Mouse (Mus musculus) spleen, postnatal 36 days (tissue): ENCODE data around the gene D930007J09Rik.
A peak's percentile ranks its signal among the peaks of the same experiment; 100 is the strongest.

Experiments used
- DNase-seq, 2 experiments: peaks; one replicate each; pipeline ENCODE4 v3.0.0; 2022; ENCODE audit warnings: low spot score in 2 of 2, mixed read lengths in 1 of 2

D930007J09Rik gene

DNA sequence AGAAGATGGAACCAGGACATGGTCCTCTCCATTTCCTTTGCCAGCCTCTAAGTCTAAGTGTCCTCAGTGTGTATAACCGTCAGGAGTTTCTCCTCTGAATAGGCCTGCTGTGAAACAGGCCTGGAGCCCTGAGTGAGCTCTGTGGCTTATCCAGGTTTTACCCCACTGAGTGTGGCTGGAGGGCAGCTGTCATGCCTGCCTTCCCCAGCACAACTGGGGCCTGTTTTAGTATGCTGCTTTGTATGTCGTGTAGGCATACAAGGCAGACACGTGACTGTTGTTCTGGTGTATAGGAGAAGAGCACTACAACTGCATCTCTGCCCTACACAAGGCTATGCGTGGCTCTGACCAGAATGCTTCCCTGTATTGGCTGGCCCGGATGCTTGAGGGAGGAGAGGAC, 17.3 kb upstream of the D930007J09Rik start:
- no peak for DNase-seq

DNA sequence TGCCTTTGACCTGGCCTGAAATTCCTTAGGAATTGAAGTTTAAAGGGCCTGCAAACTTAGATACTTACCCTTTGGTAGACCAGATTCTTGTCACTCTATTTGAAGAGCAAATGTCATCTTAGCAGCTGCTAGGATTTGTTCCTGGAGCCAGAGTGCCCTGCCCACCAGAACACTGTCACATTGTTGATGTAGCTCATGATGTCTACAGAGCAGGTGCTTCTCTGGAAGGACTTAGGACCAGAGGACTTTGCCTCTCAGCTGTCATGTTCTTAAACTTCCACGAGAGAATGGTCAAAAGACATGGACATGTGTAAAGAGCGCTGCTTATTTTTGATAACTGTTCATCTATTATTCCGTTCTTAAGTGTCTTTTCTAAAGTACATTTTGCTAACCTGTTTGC, 16.6 kb upstream of the D930007J09Rik start:
- no peak for DNase-seq

DNA sequence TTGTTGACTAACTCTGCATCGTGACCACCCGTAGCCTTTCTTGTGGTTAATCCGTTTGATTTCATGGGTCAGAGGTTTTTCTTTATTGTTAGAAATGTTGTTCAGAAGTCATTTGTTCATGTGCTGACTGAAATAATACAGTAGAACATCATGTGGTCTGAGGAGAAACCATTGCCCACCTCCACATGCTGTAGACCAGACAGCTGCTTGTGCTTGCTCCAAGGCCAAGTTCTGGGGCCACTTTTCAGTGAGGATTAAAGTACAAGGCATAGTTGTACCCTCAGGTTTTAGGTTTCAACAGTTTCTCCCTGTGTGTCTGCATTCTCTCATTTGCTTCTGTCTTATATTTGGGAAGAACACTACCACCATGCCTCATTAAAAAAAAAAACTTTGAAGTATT, 5.0 kb upstream of the D930007J09Rik start:
- no peak for DNase-seq

DNA sequence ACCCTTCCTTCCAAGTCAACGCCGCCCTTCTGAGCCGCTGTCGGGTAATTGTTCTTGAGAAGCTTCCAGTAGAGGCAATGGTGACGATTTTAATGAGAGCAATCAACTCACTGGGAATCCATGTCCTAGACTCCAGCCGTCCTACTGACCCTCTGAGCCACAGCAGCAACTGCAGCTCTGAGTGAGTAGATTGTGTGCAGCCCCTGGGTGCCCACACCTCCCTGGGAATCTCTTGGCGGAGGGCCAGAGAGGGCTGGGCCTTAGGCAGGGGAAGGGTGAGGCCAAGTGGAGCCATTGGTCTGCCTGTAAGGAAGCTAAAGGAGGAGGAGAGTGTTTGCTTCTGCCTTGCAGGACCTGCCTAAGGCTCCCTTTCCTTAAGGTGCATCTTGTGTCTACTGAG, 4.2 kb upstream of the D930007J09Rik start:
- DNase-seq = no peak

DNA sequence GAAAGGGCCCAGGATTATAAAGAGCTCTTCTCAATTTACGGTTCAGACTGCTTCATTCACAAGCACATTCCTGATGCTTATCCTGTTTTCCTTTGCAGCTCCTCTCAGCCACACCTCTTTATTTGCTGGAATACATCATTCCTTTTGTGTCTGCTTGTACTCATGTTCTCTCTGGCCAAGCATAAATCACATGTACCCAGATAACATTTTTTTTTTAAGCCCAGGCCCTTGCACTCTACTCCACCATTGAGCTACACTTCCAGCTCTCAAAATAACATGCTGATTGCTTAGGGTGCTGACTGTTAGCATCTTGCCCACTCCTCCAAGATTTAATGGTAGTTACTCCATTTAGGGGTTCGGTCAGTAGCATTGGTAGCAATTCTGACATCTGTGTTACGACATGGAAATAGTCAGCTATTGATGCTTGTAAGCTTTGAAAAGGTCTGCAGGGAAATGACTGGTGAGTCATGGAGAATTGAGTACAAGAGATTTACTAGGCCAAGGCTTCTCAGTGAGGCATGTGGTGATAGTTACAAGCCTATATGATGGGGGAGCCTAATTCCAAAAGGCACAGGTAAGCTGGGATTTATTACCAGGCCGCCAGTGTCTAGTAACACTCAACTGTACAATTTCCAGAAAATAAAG, 1.2 kb upstream of the D930007J09Rik start:
- no peak for DNase-seq

DNA sequence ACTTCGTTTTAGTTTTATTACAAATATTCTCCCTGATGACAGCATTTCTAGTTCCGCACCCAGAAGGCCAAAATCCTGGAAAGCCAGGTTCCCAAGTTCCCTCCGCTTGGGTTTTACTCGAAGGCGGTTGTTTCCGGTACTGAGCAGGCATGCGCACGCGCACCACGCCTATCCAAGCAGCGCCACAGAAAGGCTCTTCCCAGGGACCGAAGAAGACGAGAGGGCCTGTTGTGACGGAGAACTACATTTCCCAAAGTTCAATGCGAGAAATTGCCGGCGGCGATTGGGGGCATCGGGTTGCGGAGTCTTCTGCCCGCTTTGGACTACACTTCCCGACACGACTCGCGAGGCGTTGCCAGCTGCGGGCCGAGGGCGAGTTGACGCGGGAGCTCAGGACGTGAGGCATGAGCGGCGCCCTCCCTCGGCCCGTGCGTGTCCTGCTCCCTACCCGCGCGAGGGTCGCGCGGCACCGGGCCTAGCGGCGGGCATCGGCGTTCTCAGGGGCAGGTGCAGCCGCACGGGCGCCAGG, 892 bp downstream of the D930007J09Rik start, which contains the start of gene Wrnip1:
Wrnip1 (plus strand) TSS at position 346 of the 529 bp plus-strand sequence.
- DNase-seq = peak; percentile 97

DNA sequence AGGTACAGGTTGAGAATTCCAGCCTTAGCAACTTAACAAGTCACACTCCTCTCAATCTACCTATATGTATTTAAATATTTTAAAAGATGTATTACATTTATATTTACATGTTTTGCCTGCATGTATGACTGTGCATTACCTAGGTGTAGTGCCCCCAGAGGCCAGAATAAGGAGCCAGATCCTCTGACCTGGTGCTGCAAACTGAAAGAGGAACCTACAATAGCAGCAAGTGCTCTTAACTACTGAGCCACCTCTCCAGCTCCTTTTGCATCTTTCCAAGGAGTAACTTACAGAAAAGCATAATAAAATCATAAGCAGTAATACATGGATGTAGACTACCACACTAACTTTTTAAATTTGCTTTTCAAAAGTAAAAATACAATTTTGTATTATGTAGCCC, 1.8 kb downstream of the D930007J09Rik start:
- DNase-seq = peak; percentile 65 to 69

DNA sequence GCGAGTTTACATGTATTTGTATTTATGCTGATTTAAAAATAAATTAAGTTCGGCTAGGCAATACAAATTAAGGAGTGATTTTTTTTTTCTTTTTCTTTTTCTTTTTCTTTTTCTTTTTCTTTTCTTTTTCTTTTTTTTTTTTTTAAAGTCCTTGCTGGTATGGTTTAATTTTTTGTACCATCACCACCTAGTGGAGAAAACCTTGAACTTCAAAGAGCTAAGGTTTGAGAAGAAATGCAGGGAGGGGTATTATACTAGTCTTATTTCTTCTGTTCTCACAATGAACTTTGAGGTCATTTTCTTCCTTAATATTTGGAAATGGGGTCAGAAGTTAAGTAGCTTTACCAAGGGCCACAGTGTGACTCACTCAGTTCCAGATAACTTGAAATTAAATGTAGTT, 3.5 kb downstream of the D930007J09Rik start:
- DNase-seq = peak in 1 of 2 experiments; percentile 8

DNA sequence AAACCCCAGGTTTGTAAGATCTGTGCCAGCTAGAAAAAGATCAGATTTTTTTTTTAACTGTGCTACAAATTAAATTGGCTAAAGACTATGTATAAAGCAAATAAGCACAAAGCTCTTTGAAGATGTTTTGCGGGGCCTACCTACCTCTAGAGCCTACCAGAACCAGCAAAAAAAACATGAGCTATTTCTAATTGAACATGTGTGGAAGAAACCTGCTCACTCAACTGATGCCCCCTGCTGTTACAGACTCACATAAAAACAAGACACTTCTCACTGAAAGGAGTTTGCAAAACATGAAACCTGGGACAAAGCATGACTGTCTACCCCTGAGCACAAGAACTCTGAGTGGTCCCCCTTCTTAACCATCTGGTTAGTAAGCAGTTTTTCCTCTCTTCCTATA, 5.6 kb downstream of the D930007J09Rik start:
- no peak for DNase-seq

DNA sequence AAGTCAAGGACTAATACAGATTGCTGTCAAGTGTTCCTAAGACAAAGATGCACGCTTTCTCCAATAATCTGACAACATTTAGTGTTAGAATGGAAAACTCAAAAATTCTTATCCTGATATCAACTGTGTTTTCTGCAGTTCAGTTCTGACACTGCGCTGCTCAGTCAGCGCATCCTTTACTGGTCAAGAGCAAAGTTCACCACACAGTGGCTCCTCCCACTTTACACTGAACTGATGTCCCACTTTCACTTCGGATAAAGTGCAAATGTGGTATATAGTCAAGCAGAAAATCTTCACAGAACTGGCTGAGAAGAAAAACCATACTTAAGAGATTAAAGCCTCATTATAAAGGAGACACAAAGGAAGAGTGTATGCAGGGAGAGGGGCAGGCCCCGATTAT, 7.5 kb downstream of the D930007J09Rik start:
- DNase-seq = no peak

DNA sequence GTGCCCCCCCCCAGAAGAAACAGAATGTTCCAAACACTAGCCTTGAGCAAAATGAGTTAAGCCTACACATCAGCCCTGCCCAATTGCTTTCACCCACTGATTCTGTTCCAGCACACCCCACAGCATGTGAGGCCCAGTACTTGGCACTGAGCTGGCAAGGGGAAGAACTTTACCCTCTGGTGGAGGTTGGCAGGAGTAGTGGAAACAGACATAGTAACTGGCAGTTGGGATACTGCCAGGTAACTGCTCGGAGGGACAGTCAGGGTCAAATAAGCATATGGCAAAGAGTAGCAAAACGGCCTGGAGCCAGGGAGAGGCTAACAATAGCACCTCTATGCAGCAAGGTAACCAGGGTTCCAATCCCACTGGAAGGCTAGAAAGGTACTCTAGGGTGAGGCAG, 8.0 kb downstream of the D930007J09Rik start:
- no peak for DNase-seq

DNA sequence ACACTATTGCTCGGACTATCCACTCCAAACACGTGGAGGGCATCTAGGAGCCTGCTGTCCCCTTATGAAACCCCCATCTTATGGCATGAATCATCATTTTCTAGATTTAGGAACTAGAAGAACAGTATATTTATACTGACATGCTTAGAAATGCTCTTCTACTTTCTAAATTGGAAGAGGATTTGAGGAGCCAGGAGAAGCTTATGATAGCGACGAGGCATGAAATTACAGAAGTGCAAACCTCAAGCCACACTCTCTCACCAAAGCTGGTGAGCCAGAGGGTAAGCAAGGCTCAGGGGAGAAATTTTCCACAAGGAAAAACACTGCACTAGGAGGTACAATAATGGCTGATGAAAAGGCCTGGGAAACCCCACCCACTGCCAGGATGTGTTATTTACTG, 12.9 kb downstream of the D930007J09Rik start:
- no peak for DNase-seq

DNA sequence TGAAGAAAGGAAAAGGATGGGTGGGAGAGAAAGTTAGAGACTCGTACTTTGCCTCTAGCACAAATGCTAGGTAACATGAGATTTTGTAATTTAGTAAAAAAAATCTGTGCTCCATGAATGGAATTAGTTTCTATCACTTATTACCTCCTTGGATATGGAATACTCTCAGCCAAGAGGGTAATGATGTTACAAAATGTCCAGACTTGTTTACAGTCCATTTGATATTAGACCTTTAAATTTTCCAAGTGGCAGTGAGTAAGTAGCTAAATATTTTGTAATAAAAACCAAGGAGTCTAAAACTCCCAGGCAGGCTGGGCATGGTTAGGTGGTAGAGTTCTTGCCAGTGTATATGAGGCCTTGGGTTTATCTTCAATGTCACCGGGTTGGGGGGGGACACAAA, 15.1 kb downstream of the D930007J09Rik start:
- DNase-seq = no peak

DNA sequence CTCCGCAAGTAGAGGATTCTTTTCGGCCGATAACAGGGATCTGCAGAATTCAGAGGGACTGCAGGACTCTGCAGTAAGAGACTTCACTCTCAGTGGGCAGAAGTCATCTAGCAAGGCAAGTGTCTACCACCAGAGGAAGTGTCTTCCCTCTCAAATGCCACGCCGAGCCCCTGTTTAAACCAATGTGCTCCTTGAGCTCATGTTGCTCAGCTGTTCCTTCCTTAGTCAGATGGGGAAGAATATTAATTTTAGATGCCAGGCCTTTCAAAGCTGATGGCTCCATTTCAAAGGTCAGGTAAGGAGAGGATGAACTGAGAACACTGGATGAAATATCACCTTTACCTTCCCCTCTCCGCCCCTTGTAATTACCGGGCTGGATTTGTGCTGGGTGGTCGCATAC, 18.8 kb downstream of the D930007J09Rik start, which contains the start of gene Mylk4:
Mylk4 (minus strand) TSS at position 139 of the 400 bp plus-strand sequence.
- DNase-seq = no peak

DNA sequence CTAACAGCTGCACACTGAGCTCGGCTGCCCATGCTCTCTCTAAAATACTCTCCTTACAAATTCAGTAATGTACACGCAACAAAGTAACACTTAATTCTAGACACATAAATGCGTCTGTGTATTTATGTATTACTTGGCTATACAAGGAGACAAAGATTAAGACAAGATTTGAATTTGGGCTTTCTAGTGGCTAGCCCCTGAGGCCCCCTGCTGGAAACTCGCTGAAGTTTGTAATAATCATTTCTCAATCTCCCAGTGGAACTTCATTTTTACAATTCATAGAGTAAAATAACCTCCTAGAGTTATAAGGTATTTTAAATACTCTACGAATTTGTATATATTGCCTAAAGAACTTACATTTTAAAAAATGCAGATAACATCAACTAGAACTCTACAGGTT, 19.6 kb downstream of the D930007J09Rik start:
- DNase-seq = no peak

DNA sequence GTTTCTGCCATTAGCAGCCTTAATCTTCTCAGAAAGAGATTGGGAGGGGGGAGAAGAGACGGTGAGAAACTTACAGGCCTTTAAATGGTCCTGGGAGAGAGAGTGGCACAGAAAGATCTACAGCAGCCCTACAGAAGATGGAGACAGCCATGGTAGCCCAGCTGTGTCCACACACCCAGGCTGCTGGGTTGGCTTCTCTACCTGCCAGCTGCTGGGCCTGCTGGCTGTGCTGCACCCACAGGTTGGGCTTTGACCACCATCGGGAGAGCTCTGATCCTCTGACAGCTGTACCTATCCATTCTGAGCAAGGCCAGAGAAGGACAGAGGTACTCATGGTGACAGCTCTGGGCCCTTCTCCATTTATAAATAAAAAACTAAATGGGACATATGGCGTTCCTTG, 23.8 kb downstream of the D930007J09Rik start:
- no peak for DNase-seq

DNA sequence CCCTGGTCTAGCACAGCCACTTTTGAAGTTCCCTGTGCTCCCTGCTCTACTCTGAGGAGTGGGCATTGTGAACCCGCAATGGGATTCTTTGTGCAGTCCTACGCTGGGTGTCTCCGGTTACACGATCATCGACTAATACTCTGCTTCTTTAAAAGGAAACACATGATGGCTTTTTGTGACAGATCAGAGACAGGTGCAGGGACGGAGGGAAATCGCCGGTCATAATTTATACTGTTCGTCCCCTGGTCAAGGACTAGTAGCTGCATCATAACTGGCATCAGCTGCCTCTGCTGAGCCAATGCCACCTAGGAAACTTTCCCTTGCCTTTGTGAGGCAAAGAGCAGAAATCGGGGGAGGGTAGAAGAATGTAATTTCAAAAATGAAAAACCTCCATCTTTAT, 26.3 kb downstream of the D930007J09Rik start:
- DNase-seq = no peak

DNA sequence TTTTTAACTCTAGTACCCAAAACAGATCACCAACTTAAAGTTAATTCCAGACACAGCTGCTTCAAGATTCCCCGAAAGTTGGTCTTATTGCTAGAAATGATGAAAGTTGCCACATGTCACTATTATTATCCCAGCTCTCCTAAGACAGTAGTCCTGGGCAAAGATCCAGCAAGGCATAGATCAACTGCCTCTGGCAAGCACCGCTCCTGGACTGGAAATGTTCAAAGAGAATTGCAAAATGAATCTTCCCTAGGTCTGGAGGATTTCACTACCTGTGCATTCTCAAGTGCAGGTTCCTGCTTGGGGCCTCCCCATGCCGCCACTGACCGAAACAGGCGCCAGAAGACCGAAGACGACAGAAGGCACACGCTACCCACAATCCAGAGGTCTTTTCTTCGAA, 26.8 kb downstream of the D930007J09Rik start:
- no peak for DNase-seq

DNA sequence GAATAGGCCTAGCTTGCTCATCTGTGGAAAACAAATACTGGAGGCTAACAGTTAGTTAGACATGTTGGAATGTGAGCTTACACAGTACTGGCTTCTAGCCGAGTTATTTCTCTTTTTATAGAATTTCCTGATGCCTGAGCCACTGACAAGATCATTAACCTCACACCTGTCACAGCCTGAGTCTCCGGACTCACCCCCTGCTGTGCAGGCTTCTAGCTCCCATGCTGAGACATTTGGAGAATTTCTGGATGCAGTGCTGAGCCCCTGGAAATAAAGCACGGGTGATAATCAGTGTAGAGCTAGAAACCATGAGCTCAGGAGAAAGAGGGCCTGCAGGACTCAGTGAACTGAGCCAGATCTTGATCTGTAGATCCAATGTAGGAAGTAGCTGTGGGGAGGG, 32.7 kb downstream of the D930007J09Rik start:
- no peak for DNase-seq

DNA sequence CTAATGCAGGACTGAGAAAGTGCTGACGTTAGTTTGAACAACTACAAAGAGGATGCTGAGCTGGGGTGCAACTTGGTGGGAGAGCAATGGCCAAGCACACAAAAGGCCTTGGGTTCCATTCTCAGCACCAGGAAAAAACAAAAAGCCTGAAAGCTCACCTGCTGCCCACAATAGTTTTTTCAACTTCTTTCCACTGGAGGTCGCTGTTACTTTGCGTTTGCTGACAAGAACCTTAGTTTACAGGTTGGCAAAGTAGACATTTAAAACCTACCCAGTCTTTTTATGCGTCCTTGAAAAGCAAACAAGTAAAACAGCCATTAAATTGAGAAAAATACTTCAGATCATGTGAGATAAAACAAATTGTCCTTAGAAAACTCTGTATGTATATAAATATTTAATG, 34.5 kb downstream of the D930007J09Rik start:
- peak; percentile 4 to 7 for DNase-seq

DNA sequence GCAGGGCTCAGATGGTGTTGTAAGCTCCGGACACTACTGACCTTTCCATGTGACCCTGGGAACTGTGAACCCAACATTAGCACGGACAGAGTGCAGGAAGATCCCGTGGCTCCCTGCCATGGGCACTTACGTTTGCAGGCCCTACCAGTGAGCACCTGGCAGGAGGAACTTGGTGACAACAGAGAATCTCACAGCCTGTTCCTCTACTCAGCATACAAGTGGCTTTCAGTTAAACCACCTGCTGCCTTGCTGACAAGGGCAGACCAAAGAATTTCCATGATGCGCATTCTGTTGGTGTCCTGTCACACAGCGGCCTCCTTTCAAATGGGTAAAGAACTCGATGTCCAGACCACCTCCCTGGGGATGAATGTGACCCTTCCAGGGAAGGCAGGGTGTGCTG, 38.2 kb downstream of the D930007J09Rik start:
- no peak for DNase-seq

DNA sequence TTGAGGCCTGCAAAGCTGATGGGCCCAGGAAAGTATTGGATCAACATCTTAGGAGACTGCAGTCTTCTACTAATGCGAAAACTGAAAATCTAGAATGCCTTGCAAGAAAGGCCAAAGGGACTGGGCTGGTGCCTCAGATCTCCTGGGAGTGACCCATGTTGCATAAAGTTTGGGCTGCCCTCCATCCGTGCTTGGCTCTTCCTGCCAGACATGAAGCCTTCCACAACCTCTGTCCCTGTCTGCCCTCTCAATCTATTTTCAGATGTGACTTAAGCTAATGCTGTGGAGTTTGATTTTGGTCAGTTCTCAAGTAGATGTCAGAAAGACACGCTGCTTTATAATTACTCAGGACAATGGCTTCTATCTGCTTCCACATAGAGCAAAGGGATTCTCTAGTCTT, 39.5 kb downstream of the D930007J09Rik start:
- no peak for DNase-seq

DNA sequence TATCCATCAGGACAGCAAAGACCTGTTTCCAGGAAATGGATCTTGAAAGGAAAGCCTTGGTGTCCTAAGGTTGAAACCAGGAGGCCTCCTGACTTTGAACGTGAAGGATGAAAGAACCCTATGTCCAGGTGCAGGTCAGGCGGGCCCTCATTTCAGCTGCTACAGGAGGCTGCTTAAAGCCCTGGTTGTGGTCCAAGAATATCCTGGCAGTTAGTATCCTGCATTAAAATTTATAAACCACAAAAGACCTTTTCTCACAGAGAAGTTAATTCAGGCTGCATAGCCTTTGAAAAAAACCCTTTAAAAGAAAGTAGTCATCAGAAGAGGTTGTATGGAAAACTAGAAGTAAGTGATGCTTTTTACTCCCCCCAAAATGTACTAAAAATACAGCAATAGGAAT, 41.9 kb downstream of the D930007J09Rik start:
- DNase-seq = no peak

DNA sequence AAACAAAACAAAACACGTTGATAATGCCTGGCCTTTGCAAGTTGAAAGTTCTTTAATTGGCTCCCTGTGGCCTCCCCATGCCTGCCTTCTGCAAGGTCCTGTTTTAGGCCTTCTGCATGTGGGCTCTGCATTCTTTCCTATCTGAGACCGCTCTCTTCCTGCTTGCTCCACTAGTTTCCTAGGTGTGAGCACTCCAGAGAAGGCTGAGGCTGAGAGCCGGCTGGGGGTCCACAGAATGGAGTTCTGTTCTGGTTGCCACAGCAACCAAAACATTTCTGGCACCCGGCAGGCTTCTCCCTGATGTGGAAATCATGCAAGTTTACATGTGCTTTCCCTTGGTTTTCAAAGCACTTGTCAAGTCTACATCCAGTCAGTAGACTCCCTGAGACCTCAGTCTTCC, 43.6 kb downstream of the D930007J09Rik start:
- DNase-seq = no peak
